Mouse (Mus musculus): Measurements from ENCODE around the gene Slc26a9. TPM values are rescaled to one million over a fixed set of nuclear protein-coding genes. Genes with fewer than 3 reads are reported as not detected.

The Slc26a9 gene
- 0.22 TPM in 1 of 2 replicates, not detected in the other for polyA plus RNA-seq (2014; fragmentation: Nextera tagmentation; extraction: Ambion mirVana)

DNA sequence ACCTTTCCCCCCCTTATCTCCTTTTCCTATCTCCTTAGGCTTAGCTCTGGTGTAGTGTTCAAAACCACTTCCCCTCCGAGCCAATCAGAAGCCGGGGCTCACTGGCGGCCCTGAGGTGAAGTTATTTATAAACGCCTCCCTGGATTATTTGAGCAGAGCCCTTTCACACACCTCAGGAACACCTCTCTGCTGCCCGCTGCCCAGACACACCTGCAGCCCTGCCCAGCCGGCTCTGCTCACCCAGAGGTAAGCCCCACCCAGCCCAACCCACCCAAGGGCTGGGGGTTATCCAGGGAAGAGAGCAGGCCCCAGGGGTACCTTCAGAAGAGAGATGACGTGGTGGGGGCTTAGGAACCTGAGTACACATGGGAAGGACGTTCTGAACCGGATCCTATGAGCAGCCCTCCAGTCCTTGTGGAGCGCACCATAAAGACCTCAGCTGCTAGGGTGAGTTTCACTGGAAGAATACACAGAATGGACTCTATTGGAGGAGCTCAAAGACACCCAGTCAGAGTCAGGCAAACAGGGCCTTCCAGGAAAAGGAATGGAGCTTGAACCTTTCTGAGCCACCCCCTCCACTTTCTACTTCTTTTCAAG is at the start of gene Slc26a9:
TSS of gene Slc26a9 (plus strand) at position 155 of the 597 bp plus-strand sequence.
- H3K9me3 ChIP-seq (replicated peaks; ENCODE audit: control insufficient read depth, low read length): no peaks in the 10 kb centered on the region
- no peak within 1 kb of the TSS for H3K27ac ChIP-seq (replicated peaks; ENCODE audit: low read depth, low read length)
- DNase-seq (ENCODE audit: low spot score) (no peak), ATAC-seq (replicated peaks; ENCODE audit: insufficient number of reproducible peaks, low FRiP score, low TSS enrichment, low read depth) (no peak)
- no peaks in the 10 kb centered on the region for H3K27me3 ChIP-seq (ENCODE audit: control insufficient read depth, insufficient read depth, low read length)
- H3K9ac ChIP-seq (replicated peaks; ENCODE audit: low read length): no peak within 1 kb of the TSS
- no peak within 1 kb of the TSS for H3K4me2 ChIP-seq (ENCODE audit: low read depth, low read length)
- H3K4me3 ChIP-seq (ENCODE audit: low read depth, low read length): no peak within 1 kb of the TSS
- no peaks in the 10 kb centered on the region for H3K4me1 ChIP-seq (ENCODE audit: control insufficient read depth, insufficient read depth, low read length)
- 48% methylated on average over 10 of the region's 10 CpGs for WGBS
- no peaks in the 10 kb centered on the region for H3K36me3 ChIP-seq (replicated peaks; ENCODE audit: control insufficient read depth, insufficient read depth, low read depth, low read length)

DNA sequence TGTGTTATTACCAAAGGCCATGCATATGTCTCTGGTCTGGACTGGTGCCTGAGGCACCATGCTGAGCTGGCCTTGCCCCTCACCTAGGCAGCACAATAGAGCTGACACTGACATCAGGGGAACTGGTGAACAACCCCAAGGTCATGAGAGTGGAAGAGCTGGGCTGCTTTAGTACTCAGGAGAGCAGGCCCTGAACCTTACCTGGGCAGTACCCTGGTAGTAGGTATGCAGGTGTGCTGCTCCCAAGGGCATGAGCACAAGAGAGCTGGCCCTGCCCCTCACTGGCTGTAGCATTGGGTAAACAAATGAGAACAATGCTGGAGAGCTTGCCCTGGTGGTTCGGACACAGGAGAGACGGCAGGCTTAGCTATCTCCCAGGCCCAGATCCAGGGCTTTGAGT is 48.5 kb upstream of the Slc26a9 start:
- 75% methylated on average over 2 of the region's 2 CpGs for WGBS
- H3K36me3 ChIP-seq (replicated peaks; ENCODE audit: control insufficient read depth, insufficient read depth, low read depth, low read length): no peaks in the 10 kb centered on the region
- H3K9ac ChIP-seq (replicated peaks; ENCODE audit: low read length): no peak overlapping the region
- H3K4me3 ChIP-seq (ENCODE audit: low read depth, low read length): no peak overlapping the region
- H3K27ac ChIP-seq (replicated peaks; ENCODE audit: low read depth, low read length): no peak overlapping the region
- no peak overlapping the region for H3K4me2 ChIP-seq (ENCODE audit: low read depth, low read length)
- ATAC-seq (replicated peaks; ENCODE audit: insufficient number of reproducible peaks, low FRiP score, low TSS enrichment, low read depth): 0 out of 2 replicates have a peak, but pooled peaks have one; percentile 23
- no peaks in the 10 kb centered on the region for H3K27me3 ChIP-seq (ENCODE audit: control insufficient read depth, insufficient read depth, low read length)
- no peaks in the 10 kb centered on the region for H3K4me1 ChIP-seq (ENCODE audit: control insufficient read depth, insufficient read depth, low read length)
- DNase-seq (ENCODE audit: low spot score): no peak
- no peaks in the 10 kb centered on the region for H3K9me3 ChIP-seq (replicated peaks; ENCODE audit: control insufficient read depth, low read length)

DNA sequence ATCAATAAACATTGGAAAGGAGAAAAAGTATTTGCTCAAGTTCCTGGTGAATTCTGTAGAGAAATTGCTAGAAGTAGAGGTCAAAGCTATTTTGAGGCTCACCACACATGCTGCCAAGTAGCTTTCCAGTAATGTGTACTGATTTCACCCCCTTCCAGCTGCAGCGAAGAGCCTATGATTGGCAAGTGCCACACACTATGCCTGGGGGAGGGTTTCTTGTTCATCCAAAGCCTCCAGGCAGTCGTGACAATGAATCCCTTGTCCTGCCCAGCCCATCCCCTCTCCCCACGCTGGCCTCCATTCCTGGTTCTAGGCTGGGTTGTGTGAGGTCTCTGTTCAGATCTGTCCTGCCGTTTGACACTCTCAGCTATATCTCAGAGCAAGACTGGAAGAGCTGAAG is 47.5 kb upstream of the Slc26a9 start:
- ATAC-seq (replicated peaks; ENCODE audit: insufficient number of reproducible peaks, low FRiP score, low TSS enrichment, low read depth): no peak
- no peaks in the 10 kb centered on the region for H3K4me1 ChIP-seq (ENCODE audit: control insufficient read depth, insufficient read depth, low read length)
- H3K36me3 ChIP-seq (replicated peaks; ENCODE audit: control insufficient read depth, insufficient read depth, low read depth, low read length): no peaks in the 10 kb centered on the region
- H3K4me3 ChIP-seq (ENCODE audit: low read depth, low read length): no peak overlapping the region
- 29% methylated on average over 4 of the region's 4 CpGs for WGBS
- no peaks in the 10 kb centered on the region for H3K27me3 ChIP-seq (ENCODE audit: control insufficient read depth, insufficient read depth, low read length)
- H3K9me3 ChIP-seq (replicated peaks; ENCODE audit: control insufficient read depth, low read length): no peaks in the 10 kb centered on the region
- peak; percentile 4 for DNase-seq (ENCODE audit: low spot score)
- H3K4me2 ChIP-seq (ENCODE audit: low read depth, low read length): no peak overlapping the region
- H3K27ac ChIP-seq (replicated peaks; ENCODE audit: low read depth, low read length): no peak overlapping the region
- H3K9ac ChIP-seq (replicated peaks; ENCODE audit: low read length): no peak overlapping the region

DNA sequence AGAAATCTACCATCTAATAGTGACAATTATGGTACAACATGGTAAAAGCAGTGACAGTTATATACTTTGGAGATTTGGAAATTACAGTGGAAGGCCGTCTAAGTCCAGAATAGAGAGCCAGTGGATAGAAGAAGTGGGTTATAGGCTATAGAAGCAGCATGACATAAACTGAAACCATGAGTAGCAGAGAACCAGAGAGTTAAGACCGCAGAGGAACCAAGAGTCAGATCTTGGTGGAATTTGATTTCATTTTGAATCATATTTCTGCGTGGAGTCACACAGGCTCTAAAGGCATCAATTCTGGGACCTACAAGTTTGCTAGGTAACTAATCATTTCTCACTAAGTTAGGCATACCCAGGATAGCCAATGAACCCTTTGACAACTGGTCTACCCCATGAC is 45.1 kb upstream of the Slc26a9 start:
- WGBS: 92% methylated on average over 3 of the region's 3 CpGs
- ATAC-seq (replicated peaks; ENCODE audit: insufficient number of reproducible peaks, low FRiP score, low TSS enrichment, low read depth) (no peak), DNase-seq (ENCODE audit: low spot score) (no peak)
- H3K9me3 ChIP-seq (replicated peaks; ENCODE audit: control insufficient read depth, low read length): no peaks in the 10 kb centered on the region
- H3K9ac ChIP-seq (replicated peaks; ENCODE audit: low read length): no peak overlapping the region
- no peak overlapping the region for H3K27ac ChIP-seq (replicated peaks; ENCODE audit: low read depth, low read length)
- H3K4me3 ChIP-seq (ENCODE audit: low read depth, low read length): no peak overlapping the region
- H3K27me3 ChIP-seq (ENCODE audit: control insufficient read depth, insufficient read depth, low read length): no peaks in the 10 kb centered on the region
- no peak overlapping the region for H3K4me2 ChIP-seq (ENCODE audit: low read depth, low read length)
- no peaks in the 10 kb centered on the region for H3K4me1 ChIP-seq (ENCODE audit: control insufficient read depth, insufficient read depth, low read length)
- no peaks in the 10 kb centered on the region for H3K36me3 ChIP-seq (replicated peaks; ENCODE audit: control insufficient read depth, insufficient read depth, low read depth, low read length)

DNA sequence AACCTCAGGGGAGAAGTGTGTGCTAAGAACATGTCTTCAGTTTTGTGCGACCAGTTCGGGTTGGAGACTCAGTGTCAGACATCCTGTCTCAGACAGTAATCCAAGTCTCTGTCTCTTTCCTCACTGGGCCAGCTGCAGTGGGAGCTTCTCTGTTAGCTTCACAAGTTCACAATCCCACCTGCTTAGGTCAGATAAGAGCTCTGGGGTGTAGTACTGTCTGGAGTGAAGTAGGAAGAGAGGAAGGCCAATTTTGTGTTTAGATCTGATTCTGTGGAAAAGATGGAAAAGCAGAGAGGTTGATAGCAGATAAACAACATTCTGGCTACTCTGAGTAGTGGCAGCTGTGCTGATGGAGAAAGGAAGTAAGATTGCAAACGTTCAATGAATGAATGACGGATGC is 44.2 kb upstream of the Slc26a9 start:
- no peak for DNase-seq (ENCODE audit: low spot score)
- no peaks in the 10 kb centered on the region for H3K4me1 ChIP-seq (ENCODE audit: control insufficient read depth, insufficient read depth, low read length)
- no peak overlapping the region for H3K9ac ChIP-seq (replicated peaks; ENCODE audit: low read length)
- H3K27ac ChIP-seq (replicated peaks; ENCODE audit: low read depth, low read length): no peak overlapping the region
- H3K36me3 ChIP-seq (replicated peaks; ENCODE audit: control insufficient read depth, insufficient read depth, low read depth, low read length): no peaks in the 10 kb centered on the region
- no peaks in the 10 kb centered on the region for H3K9me3 ChIP-seq (replicated peaks; ENCODE audit: control insufficient read depth, low read length)
- H3K4me3 ChIP-seq (ENCODE audit: low read depth, low read length): no peak overlapping the region
- no peak for ATAC-seq (replicated peaks; ENCODE audit: insufficient number of reproducible peaks, low FRiP score, low TSS enrichment, low read depth)
- 66% methylated on average over 4 of the region's 4 CpGs for WGBS
- no peaks in the 10 kb centered on the region for H3K27me3 ChIP-seq (ENCODE audit: control insufficient read depth, insufficient read depth, low read length)
- no peak overlapping the region for H3K4me2 ChIP-seq (ENCODE audit: low read depth, low read length)

DNA sequence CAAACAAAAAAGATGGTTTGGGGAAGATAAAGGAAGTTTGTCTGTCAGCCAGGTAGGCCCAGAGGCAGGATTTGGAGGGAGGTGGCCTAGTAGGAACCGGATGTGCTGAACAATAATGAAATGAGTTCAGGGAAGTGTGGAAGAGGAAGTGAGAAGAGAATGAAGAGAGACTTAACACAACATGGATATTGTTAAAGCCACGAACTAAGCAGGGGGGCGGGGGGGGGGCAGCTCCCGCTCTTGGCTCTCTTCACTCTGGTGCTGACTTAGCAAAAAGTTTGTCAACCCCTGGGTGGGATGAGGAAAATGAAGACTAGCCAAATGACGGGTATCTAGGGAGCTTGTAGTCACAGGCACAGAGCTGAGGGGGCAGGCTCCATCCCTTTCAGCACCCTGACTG is 43.4 kb upstream of the Slc26a9 start:
- DNase-seq (ENCODE audit: low spot score): no peak

DNA sequence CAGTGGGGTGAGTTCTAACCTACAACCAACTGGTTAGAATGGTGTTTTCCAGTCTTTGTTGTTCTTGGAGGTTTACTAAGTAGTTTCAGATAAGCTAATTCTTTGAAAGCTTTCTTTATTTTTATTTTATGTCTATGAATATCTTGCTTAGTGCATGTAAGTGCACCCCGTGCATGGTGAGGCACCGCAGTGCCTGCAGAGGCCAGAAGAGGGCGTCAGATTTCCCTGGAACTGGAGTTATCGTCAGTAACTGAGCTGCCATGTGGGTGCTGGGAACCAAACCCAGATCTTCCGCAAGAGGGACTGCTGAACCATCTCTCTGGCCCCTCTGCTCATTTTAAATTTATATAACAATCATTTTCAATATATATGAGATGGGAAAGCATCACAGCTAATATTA is 42.4 kb upstream of the Slc26a9 start:
- Histone ChIP-seq H3K9ac (replicated peaks; ENCODE audit: low read length) (no peak overlapping the region), H3K27me3 (ENCODE audit: control insufficient read depth, insufficient read depth, low read length) (no peaks in the 10 kb centered on the region), H3K4me1 (ENCODE audit: control insufficient read depth, insufficient read depth, low read length) (no peaks in the 10 kb centered on the region), H3K4me3 (ENCODE audit: low read depth, low read length) (no peak overlapping the region), H3K9me3 (replicated peaks; ENCODE audit: control insufficient read depth, low read length) (no peaks in the 10 kb centered on the region), H3K27ac (replicated peaks; ENCODE audit: low read depth, low read length) (no peak overlapping the region), H3K4me2 (ENCODE audit: low read depth, low read length) (no peak overlapping the region), H3K36me3 (replicated peaks; ENCODE audit: control insufficient read depth, insufficient read depth, low read depth, low read length) (no peaks in the 10 kb centered on the region)
- ATAC-seq (replicated peaks; ENCODE audit: insufficient number of reproducible peaks, low FRiP score, low TSS enrichment, low read depth): no peak
- no peak for DNase-seq (ENCODE audit: low spot score)
- 83% methylated on average over 5 of the region's 5 CpGs for WGBS

More for the DNA sequence above, 43.4 kb upstream of the Slc26a9 start:
- H3K4me3 ChIP-seq (ENCODE audit: low read depth, low read length): no peak overlapping the region
- no peaks in the 10 kb centered on the region for H3K27me3 ChIP-seq (ENCODE audit: control insufficient read depth, insufficient read depth, low read length)
- no peak overlapping the region for H3K27ac ChIP-seq (replicated peaks; ENCODE audit: low read depth, low read length)
- WGBS: 55% methylated on average over 5 of the region's 5 CpGs
- no peaks in the 10 kb centered on the region for H3K36me3 ChIP-seq (replicated peaks; ENCODE audit: control insufficient read depth, insufficient read depth, low read depth, low read length)
- no peaks in the 10 kb centered on the region for H3K4me1 ChIP-seq (ENCODE audit: control insufficient read depth, insufficient read depth, low read length)
- ATAC-seq (replicated peaks; ENCODE audit: insufficient number of reproducible peaks, low FRiP score, low TSS enrichment, low read depth): no peak
- H3K4me2 ChIP-seq (ENCODE audit: low read depth, low read length): no peak overlapping the region
- no peak overlapping the region for H3K9ac ChIP-seq (replicated peaks; ENCODE audit: low read length)
- no peaks in the 10 kb centered on the region for H3K9me3 ChIP-seq (replicated peaks; ENCODE audit: control insufficient read depth, low read length)

DNA sequence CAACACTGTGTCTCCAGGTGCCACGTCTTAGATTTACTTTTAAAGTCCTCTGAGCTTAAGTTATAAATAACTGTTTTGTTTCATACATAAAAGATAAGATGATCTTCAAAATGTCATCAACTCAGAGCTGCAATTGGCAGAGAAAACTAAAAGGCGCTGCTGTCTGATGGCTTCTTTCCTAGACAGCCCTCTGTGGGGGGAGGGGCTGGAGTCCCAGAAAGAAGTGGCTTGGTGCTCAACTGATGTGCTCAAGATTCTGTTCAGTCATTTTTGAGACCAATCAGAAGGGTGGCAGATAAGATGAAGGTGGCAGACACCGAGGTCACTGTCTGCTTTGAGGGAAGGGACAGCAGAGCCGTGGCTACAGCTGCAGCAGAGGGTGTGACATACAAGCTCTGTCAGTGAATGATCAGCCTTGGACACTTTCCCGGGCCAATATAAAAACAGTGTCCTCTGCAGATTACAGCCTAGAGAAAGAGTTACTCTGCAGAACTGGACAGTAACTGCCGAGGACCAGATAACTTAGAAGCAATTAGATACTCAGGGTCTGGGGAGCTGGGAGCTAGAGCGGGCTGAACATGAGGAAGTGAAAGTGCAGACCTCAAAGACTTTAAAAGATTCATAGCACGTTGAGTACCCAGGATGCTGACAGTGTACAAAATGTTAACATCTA is 41.6 kb upstream of the Slc26a9 start:
- H3K4me2 ChIP-seq (ENCODE audit: low read depth, low read length): no peak overlapping the region
- no peaks in the 10 kb centered on the region for H3K4me1 ChIP-seq (ENCODE audit: control insufficient read depth, insufficient read depth, low read length)
- no peak overlapping the region for H3K9ac ChIP-seq (replicated peaks; ENCODE audit: low read length)
- no peak for DNase-seq (ENCODE audit: low spot score)
- no peak overlapping the region for H3K4me3 ChIP-seq (ENCODE audit: low read depth, low read length)
- no peaks in the 10 kb centered on the region for H3K36me3 ChIP-seq (replicated peaks; ENCODE audit: control insufficient read depth, insufficient read depth, low read depth, low read length)
- 76% methylated on average over 8 of the region's 8 CpGs for WGBS
- no peak overlapping the region for H3K27ac ChIP-seq (replicated peaks; ENCODE audit: low read depth, low read length)
- no peaks in the 10 kb centered on the region for H3K27me3 ChIP-seq (ENCODE audit: control insufficient read depth, insufficient read depth, low read length)
- no peaks in the 10 kb centered on the region for H3K9me3 ChIP-seq (replicated peaks; ENCODE audit: control insufficient read depth, low read length)
- no peak for ATAC-seq (replicated peaks; ENCODE audit: insufficient number of reproducible peaks, low FRiP score, low TSS enrichment, low read depth)
